Mouse (Mus musculus) stomach, postnatal 0 days (tissue): ENCODE data around the gene Adrm1. TPM values are rescaled to one million over a fixed set of nuclear protein-coding genes. Genes with fewer than 3 reads are reported as not detected.
A peak's percentile ranks its signal among the peaks of the same experiment; 100 is the strongest.

Experiments
- ATAC-seq: fragments of 200-750 bp; cut with Nextera tagmentation; 2 replicates; pipeline ENCODE4 v1.8.0; 2017; ENCODE audit not compliant: low FRiP score, low TSS enrichment
- DNase-seq: peaks from one replicate; pipeline ENCODE4 v3.0.0-alpha.2; 2016; ENCODE audit warnings: low spot score
- H3K27ac ChIP-seq: fragments of 300-500 bp; sonication (generic); replicated peaks from 2 replicates; pipeline ENCODE4 v1.5.1; 2014; ENCODE audit warnings: mild to moderate bottlenecking, control low read depth
- H3K27me3 ChIP-seq: fragments of 300-500 bp; sonication (generic); 2 replicates; pipeline ENCODE4 v1.6.1; 2014; ENCODE audit warnings: low read length; ENCODE audit not compliant: control insufficient read depth, insufficient read depth
- H3K36me3 ChIP-seq: fragments of 300-500 bp; sonication (generic); 2 replicates; pipeline ENCODE4 v1.6.1; 2014; ENCODE audit warnings: low read length, mixed read lengths; ENCODE audit not compliant: control insufficient read depth, insufficient read depth
- H3K4me1 ChIP-seq: fragments of 300-500 bp; sonication (generic); replicated peaks from 2 replicates; pipeline ENCODE4 v1.6.1; 2014; ENCODE audit warnings: antibody characterized with exemption; ENCODE audit not compliant: control insufficient read depth, insufficient read depth
- H3K4me2 ChIP-seq: fragments of 300-500 bp; sonication (generic); replicated peaks from 2 replicates; pipeline ENCODE4 v1.6.1; 2014; ENCODE audit warnings: low read depth, mild to moderate bottlenecking, control low read depth, moderate library complexity
- H3K4me3 ChIP-seq: fragments of 300-500 bp; sonication (generic); 2 replicates; pipeline ENCODE4 v1.5.1; 2014; ENCODE audit warnings: low read depth, low read length, control low read depth
- H3K9ac ChIP-seq: fragments of 300-500 bp; sonication (generic); 2 replicates; pipeline ENCODE4 v1.6.1; 2014; ENCODE audit warnings: mild to moderate bottlenecking, low read length, control low read depth, mixed read lengths
- H3K9me3 ChIP-seq: fragments of 300-500 bp; sonication (generic); 2 replicates; pipeline ENCODE4 v1.6.1; 2016; ENCODE audit warnings: low read length; ENCODE audit not compliant: control insufficient read depth
- CTCF ChIP-seq: IDR thresholded peaks from 2 replicates; pipeline ENCODE4 v1.5.1; 2016; ENCODE audit warnings: antibody characterized with exemption, low read depth, mild to moderate bottlenecking, moderate library complexity
- EP300 ChIP-seq: optimal IDR thresholded peaks from 2 replicates; pipeline ENCODE3; 2016; ENCODE audit warnings: antibody characterized with exemption
- WGBS: fragments of 180-500 bp; shearing (Covaris S2); extraction: QIAGEN DNeasy Blood & Tissue Kit; methylation state at CpG from one replicate; pipeline ENCODE4 v1.1.7; 2014; 5-methylcytosine and 5-hydroxymethylcytosine counted together
- polyA plus RNA-seq: library from polyadenylated mRNA; unstranded; fragments of >200 nt; fragmentation: Nextera tagmentation; extraction: Ambion mirVana; gene quantifications from 2 replicates; pipeline ENCODE4 v1.2.1, GENCODE M21; 2015

Gene Adrm1
- polyA plus RNA-seq, 1 experiment from 2014 or later: 141 TPM

DNA sequence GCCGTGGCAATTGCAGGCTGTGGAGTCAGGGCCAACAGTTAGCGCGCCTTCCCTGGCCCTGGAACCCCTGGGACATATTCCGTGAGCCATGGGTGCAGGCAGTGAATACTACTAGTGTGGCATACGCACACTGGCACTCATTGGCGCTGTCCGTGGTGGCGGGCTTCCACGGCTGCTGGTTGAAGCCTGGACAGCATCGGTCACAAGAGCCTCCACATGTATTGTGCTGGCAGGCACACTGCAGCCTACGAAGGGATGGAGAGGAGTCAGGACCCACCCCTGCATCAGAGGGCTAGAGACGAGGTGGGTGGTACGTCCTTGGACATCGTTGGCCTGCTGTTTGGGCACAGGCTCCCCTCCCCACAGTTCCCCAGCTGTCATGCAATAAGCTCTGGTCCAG is 31.0 kb downstream of the Adrm1 start:
- Histone ChIP-seq H3K9ac (no peak overlapping the region), H3K27ac (no peak overlapping the region), H3K4me3 (no peak overlapping the region), H3K4me2 (no peak overlapping the region), H3K27me3 (no peaks in the 10 kb centered on the region), H3K36me3 (peaks cover 30% of the 10 kb centered on the region), H3K4me1 (no peaks in the 10 kb centered on the region), H3K9me3 (no peaks in the 10 kb centered on the region)
- WGBS: 92% methylated on average over 14 of the region's 14 CpGs
- TF ChIP-seq EP300 (no peak), CTCF (no peak)
- DNase-seq (no peak), ATAC-seq (no peak)

- H3K4me1 ChIP-seq: no peaks in the 10 kb centered on the region
- H3K4me3 ChIP-seq: no peak overlapping the region
- no peak overlapping the region for H3K4me2 ChIP-seq
- peaks cover 28% of the 10 kb centered on the region for H3K36me3 ChIP-seq
- no peaks in the 10 kb centered on the region for H3K9me3 ChIP-seq
- no peak for TF ChIP-seq EP300
- TF ChIP-seq CTCF: peak; percentile 19; the same call in 1 of the 2 replicates
- no peak for ATAC-seq
- no peak overlapping the region for H3K9ac ChIP-seq
- WGBS: 65% methylated on average over 10 of the region's 10 CpGs
- DNase-seq: no peak
- no peaks in the 10 kb centered on the region for H3K27me3 ChIP-seq
- no peak overlapping the region for H3K27ac ChIP-seq
Observed at GRCm38 (mm10) chr2:180202805-180203204, 31.5 kb downstream of the Adrm1 start.

DNA sequence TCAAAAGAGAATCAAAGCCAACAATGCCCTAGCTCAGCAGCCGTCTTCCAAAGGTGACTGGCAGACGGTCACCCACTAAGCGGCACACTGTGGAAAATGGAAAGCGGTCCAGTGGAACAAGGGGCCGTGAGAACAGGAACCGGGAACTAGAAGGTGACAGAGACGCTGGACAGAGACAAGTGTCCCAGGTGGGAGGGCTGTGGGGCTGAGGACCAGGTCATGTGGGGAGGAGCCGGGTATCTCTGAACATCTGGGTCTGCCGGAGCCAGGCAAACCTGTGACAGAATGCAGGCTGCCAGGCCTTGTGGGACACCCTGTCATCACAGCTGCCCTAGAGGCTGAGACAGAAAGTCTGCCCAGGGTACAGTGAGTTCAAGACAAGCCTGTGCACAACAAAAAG is 33.2 kb downstream of the Adrm1 start:
- Histone ChIP-seq H3K4me1 (no peaks in the 10 kb centered on the region), H3K9ac (no peak overlapping the region), H3K4me3 (no peak overlapping the region), H3K9me3 (no peaks in the 10 kb centered on the region), H3K27ac (no peak overlapping the region), H3K4me2 (no peak overlapping the region), H3K36me3 (peaks cover 19% of the 10 kb centered on the region; the same call in 1 of the 2 replicates), H3K27me3 (no peaks in the 10 kb centered on the region)
- DNase-seq: no peak
- WGBS: 85% methylated on average over 9 of the region's 9 CpGs
- no peak for TF ChIP-seq EP300
- TF ChIP-seq CTCF: no peak
- ATAC-seq: no peak

DNA sequence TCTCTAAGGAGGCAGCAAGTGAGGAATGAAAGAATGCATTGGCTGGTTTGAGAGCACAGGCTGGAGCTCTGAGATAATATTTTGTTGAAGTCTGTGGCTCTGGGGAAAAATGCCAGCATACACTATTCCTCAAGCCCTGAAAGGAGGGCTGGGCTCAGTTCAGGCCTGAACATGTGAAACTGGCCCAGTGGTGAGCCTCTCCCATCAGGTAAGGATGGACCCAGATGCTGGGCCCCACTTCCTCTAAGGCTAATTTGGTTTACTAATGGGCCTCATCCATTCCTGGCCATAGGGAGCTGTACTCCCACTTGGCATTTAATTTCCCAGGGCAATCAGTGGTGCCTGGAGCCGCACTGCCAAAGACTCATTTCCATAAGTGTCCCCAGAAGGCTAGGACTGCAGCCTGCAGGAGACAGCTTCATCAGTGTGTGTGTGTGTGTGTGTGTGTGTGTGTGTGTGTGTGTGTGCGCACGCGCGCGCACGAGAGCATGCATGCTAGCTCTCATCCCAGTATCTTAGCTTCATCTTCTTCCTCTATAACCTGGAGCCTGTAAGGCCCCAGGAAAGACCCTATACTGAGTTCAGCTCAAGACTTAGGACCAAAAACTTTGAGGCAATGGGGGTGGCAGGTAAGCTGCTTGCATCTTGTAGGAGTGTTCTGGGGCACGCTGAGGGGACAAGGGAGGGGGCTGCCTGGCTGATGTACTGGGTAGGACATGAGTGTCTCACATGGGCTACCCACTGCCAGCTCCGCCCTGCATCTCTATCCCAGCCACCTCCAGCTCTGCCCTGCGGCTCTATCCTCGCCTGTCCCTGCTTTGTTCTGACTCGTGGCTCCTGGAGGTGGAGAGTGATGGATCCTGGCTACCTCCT is 34.0 kb downstream of the Adrm1 start:
- no peaks in the 10 kb centered on the region for H3K9me3 ChIP-seq
- H3K4me1 ChIP-seq: no peaks in the 10 kb centered on the region
- no peaks in the 10 kb centered on the region for H3K27me3 ChIP-seq
- ATAC-seq (no peak), DNase-seq (no peak)
- no peak overlapping the region for H3K27ac ChIP-seq
- WGBS: 77% methylated on average over 12 of the region's 12 CpGs
- no peak overlapping the region for H3K4me3 ChIP-seq
- H3K36me3 ChIP-seq: peaks cover 19% of the 10 kb centered on the region; the same call in 1 of the 2 replicates
- H3K9ac ChIP-seq: no peak overlapping the region
- H3K4me2 ChIP-seq: no peak overlapping the region
- TF ChIP-seq CTCF (no peak), EP300 (no peak)

- peaks cover 17% of the 10 kb centered on the region; the same call in 1 of the 2 replicates for H3K36me3 ChIP-seq
- no peak overlapping the region for H3K4me3 ChIP-seq
- H3K27ac ChIP-seq: no peak overlapping the region
- no peaks in the 10 kb centered on the region for H3K9me3 ChIP-seq
- TF ChIP-seq EP300 (no peak), CTCF (no peak)
- no peaks in the 10 kb centered on the region for H3K4me1 ChIP-seq
- H3K9ac ChIP-seq: peak overlapping the region; percentile 13; the same call in 1 of the 2 replicates
- 89% methylated on average over 2 of the region's 2 CpGs for WGBS
- H3K4me2 ChIP-seq: no peak overlapping the region
- DNase-seq: no peak
- ATAC-seq: no peak
- no peaks in the 10 kb centered on the region for H3K27me3 ChIP-seq
Observed at GRCm38 (mm10) chr2:180205956-180206280, 34.6 kb downstream of the Adrm1 start.

DNA sequence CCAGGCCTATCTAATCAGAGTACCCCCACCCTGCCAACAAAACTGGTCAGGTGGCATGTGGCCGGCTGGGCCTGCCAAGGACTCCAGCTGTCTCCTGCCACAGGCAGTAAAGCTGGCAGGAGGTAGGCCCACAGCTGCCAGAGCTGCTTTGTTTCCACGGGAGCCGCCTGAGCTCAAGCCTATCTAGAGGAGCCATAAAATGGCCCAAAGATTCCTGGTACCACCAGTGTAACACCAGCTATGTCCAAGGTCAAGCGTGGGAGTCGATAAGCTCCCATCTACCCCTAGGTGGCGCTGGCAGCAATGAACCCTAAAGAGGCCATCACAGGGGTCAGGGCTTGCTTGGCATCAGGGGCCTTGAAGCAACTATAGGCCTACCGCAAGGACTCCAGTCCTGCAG is 36.6 kb downstream of the Adrm1 start:
- peaks cover 12% of the 10 kb centered on the region; the same call in 1 of the 2 replicates for H3K36me3 ChIP-seq
- H3K4me2 ChIP-seq: no peak overlapping the region
- DNase-seq: peak; percentile 63
- no peak overlapping the region for H3K27ac ChIP-seq
- no peaks in the 10 kb centered on the region for H3K4me1 ChIP-seq
- no peak overlapping the region for H3K9ac ChIP-seq
- ATAC-seq: peak; percentile 35; the same call in 1 of the 2 replicates
- no peaks in the 10 kb centered on the region for H3K9me3 ChIP-seq
- TF ChIP-seq EP300 (no peak), CTCF (peak; percentile 74)
- WGBS: 68% methylated on average over 7 of the region's 7 CpGs
- H3K27me3 ChIP-seq: no peaks in the 10 kb centered on the region
- H3K4me3 ChIP-seq: no peak overlapping the region
